Mouse (Mus musculus) liver (tissue): ENCODE measurements around the gene Ndufa4l2.
A peak's percentile ranks its signal among the peaks of the same experiment; 100 is the strongest.

Source experiments
- DNase-seq: peaks from one replicate; pipeline ENCODE4 v3.0.0-alpha.2; 2020; ENCODE audit warnings: mixed read lengths

Gene Ndufa4l2

DNA sequence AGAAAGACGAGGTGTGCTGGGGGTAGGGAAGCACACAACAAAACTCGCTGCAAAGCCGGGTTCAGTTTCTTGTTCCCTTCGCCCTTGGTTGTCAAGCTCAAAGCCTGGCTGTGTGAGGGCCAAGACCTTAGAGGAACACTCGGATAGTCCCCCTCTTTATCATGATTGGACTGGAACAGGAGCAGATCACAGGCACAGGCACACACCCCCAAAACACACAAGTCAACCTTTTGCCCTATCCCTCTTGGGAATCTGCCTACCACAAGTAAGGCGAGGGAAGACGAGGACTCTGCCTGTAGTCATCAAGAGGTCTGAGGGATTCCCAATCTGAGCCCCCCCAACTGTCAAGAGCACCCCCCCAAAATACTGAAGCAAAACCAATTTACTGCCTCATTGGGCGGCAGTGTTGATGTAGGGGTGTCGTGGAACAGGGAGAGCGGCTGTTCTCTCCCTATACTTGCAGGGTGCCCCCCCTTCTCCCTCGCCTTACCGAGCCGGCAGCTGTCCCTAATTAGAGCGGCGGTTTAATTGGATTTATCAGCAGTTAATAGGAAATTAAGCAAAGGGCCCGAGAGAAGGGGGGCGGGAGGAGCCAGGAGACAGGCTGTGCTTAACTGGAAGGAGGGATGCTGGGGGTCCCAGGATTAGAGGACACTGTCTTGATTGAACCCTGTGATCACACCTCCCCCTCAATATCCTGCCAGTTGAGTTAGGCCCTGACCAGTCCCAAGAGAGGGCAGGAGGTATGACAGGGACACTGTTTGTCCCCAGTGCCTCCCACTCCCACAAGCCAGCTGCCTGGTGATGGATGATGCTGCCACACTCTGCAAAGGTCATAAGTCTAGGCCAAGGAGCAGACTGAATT, 4.7 kb upstream of the Ndufa4l2 start:
- no peak for DNase-seq

DNA sequence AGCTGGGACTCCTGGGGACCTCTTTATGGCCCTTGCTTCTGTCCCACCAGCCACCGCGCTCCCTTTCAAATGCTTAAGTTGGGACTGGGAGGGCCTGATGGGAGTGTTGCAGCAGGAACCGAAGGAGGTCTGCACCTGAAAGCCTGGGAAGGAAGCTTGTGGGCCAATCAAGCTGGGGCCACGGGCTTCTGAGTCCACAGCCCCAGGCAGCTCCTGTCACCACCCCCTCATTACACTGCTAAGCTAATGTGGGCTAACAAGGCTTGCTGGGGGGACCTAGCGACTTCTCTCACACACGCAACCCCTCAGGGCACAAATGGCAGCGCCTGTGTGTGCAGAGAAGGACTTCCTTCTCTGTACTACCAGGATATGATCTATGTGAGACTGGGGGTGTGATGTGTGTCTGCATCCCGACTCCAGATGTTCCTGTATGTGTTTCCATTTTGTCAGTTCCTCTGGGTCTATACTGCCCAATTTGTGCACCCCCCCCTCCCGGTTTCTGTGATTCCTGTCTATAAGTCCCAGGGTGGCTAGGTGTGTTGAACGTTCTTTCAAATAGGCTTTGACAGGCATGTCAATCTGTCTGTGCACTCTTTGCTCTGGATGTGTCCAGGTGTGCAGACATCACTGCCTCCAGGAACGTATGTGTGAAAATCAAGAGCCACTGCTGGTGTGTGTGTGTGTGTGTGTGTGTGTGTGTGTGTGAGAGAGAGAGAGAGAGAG, 3.7 kb upstream of the Ndufa4l2 start:
- DNase-seq, result no peak

DNA sequence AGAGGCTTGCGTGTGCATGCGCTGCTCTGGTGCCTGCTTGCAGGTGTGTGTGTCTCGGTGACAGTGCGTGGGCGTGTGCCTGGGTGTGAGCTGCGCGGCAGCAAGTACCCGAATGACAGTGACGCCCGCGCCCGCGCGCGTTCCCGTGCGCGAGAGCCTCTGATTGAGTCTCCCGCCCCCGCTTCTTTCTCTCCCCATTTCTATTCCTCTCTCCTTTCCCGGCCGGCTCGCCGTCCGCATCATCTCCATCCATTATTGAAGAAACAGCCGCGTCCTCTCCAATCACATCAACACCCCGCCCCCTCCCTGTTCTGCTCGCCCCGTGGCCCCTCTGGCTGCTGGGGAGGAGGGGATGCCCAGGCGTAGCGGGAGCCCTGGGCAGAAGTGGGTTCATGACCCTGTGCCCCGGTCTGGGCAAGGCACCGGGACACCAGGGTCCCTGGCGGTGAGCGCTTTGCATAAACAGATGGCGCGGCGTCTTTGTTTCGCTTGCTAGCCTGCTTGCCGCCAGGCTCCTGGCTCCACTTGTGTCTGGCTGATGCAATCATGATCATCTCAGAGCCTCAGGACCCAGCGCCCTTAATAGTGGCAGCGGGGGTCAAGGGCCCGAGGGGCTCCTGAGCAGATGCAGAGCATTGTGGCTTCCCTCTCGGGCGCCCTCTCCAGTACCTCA, 3.0 kb upstream of the Ndufa4l2 start:
- no peak for DNase-seq

DNA sequence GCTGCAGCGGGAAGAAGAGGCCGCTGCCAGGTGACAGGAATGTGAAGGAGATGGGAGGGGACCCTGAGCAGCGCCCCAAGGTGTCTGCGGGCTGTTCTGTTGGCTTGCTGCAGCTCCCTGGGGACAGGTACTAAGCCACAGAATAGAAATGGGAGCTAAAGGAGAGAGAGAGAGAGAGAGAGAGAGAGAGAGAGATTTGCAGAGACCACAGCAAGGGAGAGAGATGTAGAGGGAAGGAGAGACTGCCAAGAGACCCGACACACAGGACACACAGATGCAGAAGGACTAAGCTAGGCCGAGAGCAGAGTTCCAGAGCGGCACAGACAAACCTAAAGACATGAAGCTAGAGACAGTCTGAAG, 2.5 kb upstream of the Ndufa4l2 start:
- no peak for DNase-seq

DNA sequence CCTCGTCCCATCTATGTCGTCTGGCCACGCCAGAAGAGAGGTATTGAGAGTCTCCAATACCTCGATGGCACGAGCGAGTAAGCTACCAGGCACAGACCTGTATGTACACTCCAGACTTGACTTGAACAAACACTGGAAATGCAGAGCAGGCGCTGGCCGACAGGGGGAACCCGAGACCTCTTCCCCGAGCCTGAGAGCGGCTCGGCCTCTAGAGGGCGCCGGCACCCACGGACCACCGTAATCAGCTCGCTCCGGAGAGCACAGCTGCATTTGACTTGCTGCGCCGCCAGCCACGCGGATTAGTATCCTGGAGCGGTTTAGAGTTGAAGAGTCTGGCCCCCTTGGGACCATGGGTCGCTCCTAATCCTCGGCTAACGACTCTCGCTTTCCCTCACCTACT, 2.0 kb upstream of the Ndufa4l2 start:
- peak; percentile 92 for DNase-seq

DNA sequence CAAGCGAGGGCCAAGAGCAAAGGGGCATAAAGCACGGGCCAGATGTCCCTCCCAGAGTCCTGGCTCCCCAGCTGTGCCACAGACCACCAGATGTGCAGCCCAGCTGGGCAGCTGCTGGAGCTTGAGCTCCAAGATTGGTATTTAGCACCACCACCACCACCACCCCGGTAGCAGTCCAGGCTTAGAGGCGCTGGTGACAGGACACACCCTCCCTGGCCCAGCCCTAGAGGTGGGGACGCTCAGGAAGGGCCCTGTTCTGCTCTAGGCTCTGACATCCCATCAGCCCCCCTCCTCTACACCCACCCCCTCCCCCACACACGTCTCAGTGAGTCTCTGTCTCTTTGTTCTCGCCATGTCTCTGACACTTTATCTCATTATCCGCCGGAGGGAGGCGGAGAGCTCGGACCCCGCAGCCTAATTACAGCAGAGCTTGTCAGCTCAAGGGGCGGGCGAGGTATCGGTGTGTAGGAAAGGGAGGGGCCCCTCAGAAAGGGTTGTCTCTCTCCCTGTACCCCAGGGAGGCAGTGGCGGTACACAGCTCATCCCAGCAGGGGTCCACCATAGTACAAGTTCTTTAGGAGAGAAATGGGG, 1.2 kb upstream of the Ndufa4l2 start:
- peak; percentile 61 for DNase-seq

DNA sequence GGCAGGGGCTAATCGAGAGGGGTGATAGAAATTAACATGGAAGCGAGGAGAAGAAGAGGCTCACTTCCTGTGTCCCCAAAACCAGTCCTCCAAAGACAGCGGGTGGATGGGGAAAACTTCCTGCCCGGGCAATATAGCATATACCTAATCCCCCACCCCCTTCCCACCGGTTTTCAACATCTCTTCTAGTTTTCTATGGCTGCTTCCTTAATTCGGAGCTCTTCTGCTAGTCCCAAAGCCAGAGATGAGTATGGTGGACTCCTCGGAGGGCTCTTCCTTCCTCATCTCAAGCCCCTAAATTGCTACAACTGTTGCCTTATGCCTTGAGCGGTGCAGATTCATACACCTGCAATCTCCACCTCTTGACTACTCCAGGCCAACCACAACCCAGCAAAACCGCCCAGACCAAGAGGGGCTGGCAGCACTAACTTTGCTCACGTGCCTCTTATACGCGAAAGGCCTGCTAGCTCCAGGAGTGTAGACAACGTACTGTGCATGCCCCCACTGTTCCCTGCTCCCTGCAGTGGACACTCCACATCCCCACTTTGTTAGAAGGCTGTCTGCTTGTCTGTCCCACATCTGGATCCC, 562 bp upstream of the Ndufa4l2 start:
- DNase-seq, result no peak

DNA sequence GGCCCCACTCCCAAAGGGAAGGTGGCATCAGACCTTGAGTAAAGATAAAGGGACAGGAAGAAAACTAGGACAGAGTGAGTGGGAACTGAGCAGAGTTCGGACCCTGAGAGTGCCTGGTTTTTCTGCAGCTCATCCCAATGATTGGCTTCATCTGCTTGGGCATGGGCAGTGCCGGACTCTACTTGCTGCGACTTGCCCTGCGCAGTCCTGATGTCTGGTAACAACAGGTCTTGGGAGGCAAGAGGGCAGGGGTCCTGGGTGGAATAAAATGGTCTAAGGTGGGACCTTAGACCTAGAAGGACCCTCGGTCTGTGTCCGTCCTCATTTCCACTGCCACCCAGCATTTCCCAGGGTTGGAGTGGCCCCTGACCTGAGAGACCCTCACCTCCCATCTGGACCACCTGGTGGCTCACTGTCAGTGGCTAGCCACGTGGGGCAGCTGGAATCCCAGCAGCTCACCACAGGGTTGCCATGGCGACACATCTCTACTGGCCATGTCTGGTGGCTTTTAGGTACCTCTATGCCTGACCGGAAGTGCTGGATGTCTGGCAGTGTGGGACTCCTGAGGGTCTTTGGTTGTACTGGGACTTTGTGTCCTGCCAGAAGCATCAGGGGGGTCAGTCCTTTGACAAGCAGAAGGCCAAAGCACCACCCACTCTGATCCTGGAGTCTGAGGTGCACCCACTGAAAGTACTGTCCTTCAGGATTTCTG, 660 bp downstream of the Ndufa4l2 start:
- no peak for DNase-seq

DNA sequence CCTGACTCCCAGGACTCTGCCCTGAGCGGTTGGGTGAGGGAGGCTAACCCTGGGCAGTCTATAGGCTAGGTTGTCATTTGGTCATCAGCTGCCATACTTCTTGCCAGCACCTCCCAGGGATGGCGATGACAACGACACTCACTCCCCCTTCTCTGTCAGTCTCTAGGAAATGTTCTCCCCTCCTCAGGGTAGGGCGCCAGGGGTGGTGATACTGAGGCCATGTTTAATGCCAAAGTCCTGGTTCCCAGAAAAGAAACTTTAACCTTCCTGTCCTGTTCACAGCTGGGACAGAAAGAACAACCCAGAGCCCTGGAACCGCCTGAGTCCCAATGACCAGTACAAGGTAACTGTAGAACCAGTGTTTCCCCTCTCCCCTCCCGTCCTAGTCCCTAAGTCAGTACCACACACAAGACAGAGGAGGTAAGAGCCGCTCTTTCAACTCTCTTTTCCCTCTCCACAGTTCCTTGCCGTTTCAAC, 1.3 kb downstream of the Ndufa4l2 start:
- DNase-seq, result no peak

DNA sequence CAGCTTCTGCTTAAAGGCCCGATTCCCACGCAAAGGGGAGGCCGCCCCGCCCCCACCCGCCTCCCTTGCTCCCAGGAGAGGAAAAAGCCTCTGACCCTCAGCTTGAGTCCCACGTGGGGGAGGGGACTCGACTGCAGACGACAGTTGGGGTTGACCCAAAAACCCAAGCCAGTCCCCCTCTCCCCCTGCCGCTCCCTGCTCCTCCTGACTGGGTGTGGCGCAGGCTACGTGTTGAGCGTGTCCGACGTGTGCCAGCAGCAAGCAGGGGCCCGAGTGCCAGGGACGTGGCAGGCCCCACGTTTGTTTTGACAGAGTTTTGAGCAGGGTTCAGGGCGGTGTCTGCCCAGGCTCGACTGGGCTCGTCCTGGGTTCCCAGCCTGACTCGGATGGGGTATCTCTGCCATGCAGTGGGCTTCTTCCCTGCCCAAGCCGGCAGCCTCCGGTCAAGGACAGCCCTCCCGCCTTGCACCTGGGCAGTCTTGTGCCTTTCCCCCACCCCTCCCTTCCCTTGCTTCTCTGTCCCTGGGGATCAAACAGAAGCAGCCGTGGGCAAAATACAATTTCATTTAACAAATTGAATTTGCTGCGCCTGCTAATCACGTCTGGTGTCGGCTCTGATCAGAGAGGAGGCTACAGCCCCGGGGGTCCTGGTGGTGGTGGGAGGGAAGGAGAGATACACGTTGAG, 2.0 kb downstream of the Ndufa4l2 start:
- peak; percentile 69 for DNase-seq

DNA sequence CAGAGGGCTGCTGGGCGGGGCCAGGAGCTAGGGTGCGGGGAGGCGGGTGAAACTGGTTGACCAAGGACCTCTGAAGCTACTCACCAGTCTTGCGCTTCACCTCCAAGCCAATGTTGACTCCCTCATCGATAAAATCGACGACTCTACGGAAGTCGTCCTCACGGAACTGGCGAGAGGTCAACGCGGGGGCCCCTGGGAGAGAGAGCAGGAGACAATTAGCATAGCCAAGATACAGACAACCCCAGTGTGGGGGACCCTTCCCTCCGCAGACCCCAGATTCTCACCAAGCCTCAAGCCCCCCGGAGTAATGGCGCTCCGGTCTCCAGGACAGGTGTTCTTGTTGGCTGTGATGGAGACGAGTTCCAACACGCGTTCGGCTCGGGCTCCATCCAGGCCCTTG, 3.2 kb downstream of the Ndufa4l2 start:
- no peak for DNase-seq

DNA sequence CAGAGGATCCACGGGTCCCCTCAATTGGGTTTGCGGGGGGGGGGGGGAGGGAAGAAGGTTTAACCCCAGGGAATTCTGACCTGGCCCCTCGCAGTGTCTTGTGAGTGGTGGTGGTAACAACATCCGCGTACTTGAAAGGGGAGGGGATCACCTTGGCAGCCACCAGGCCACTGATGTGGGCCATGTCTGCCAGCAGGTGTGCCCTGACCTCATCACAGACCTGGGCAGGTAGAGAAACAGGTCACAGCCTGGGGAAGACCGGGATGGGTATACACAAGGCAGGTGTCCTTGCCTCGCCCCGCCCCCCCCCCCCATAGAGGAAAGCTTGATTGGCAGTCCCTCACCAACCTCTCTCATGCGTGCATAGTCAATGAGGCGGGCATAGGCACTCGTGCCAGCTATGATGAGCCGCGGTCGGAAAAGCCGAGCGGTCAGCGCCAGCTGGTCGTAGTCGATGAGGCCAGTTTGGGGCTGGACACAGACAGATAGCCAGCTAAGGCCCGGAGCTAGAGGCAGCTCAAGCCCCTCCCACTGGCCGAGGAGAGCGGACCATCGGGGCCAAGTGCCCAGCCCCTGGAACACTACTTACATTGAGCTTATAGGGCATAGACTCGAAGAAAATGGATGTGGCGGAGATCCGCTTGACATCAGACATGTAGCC, 4.4 kb downstream of the Ndufa4l2 start:
- DNase-seq, result no peak

DNA sequence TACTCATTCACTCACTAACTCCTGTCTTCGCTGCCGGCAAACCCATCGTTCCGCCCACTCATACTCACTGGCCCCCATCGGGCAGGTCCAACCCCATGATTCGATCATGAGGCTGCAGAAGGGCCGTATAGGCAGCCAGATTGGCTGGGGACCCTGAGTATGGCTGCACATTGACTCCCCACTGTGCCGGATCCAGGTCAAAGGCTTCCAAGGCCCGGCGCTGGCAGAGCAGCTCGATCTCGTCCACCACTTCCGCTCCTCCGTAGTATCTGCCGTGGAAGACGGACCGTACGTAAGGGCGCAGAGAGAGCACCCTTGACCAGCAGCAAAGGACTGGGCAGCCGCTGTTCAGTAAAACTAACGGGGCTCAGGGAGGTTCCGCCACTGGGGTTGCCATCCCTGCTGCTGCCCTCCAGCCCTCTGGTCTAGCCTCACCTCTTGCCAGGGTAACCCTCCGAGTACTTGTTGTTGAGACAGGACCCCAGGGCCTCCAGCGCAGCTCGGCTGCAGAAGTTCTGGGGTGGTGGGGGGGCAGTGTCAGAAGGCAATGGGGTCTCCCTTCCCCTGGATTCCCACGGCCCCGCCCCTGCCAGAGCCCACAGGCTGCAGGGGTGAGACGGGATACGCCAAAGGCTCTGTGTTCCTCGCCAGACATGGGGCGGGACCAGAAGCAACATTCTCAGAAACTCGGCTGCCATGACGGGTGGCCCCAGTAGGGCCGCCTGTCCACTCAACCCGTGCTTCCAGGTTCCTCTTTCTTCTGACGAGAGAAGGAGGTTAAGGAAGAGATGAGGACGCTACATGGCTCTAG, 5.3 kb downstream of the Ndufa4l2 start:
- DNase-seq, result no peak

DNA sequence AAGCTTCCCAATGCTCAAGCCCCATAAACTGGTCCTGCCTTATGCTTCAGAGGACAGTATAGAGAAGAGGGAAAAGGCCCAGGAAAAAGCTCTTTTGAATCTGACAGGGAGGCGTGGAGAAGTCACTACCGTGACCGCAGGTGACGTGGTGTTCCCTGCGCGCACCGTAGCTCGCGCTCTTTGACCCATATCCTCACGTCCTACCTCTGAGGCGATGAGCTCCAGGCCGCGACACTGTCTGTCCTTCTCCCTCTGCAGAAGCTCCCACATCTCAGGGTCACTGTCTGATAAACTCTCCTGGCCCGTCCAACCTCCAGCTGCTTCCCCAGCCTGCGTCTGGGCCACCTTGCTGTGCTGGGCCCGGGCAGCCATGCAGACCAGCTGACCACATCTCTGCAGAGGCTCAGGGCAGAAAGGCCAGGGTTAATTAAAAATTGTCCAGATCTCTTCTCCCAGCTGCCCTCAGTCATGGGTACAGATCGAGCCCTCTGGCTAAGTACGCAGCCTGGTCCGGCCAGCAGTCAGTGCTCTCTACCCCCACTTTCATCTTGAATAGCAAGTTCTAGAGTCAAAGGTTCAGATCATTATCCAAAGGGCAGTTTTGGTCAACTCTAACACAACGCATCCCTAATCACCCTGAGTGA, 6.1 kb downstream of the Ndufa4l2 start:
- no peak for DNase-seq

DNA sequence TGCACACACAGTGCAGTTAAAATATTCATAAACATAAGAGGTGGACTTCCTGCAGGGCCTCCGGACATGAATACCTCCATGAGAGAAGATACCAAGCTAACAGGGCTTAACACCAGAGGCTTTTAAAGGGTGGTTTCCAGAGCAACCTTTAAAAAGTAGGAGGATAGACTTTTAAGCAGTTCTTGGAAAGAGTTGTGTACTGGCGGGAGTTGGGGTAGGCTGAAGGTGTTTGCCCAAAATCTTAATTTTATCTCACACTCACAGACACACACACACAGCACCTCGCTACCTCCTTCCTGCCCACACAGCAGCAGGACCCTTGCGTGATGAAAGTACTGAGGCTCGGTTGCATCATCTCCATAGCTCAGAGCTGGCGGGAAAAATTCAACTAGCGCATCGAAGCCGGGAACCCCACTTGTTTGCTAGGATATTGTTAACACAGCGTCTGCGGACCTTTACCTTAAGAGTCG, 6.9 kb downstream of the Ndufa4l2 start:
- peak; percentile 56 for DNase-seq

DNA sequence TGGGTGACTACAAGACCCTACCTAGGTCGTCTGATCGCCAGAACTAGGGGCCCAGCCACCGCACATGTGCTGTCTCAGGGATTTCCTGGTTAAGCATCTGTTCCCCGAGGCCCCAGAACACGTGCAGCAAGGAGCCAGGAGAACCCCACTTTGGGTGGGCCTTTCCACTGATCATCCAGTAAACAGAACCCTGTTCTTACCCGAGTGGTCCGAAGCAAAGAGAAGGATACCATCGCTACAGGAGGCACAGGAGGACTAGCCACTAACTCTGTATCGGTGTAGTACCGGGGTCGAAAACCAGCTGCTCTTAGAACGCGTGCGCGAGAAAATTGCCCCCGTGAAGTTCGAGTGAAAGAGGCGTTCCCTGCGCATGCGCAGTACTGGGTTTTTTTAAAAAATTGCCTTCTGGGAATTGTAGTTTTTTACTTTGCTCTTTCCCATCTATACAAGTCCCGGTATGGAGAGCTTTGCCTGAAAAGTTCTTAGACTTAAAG, 7.4 kb downstream of the Ndufa4l2 start, which contains the start of gene Shmt2:
Shmt2 (minus strand) TSS at position 357 of the 494 bp plus-strand sequence.
- peak; percentile 91 for DNase-seq

DNA sequence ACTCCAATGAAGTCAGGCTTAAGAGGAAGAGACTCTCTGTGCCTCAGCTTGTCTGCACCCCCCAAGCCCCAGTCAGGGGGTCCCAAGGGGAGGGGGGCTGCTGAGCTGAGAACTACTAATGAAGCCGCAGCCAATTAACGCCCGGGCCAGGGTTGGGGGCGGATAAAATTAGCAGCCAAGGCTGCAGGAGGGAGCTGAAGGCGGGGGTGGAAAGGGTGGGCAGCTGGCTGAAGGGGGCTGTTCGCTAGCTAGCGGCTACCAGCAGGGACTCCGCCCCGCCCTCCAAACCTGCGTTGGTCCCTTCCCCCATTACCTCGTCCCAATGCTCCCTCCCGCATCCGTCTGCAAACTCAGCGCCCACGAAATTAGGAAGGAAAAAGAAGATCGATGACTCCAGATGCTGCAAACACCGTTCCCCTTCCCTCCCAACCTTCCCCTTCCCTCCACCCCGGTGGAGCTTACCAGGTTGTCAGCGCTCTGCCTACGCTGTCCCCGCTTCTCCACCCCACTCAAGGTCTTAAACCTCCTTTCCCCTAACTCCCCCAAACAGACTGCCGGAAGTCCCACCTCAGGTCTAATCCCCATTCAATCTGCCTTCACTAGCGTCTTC, 10.0 kb downstream of the Ndufa4l2 start:
- DNase-seq, result no peak

DNA sequence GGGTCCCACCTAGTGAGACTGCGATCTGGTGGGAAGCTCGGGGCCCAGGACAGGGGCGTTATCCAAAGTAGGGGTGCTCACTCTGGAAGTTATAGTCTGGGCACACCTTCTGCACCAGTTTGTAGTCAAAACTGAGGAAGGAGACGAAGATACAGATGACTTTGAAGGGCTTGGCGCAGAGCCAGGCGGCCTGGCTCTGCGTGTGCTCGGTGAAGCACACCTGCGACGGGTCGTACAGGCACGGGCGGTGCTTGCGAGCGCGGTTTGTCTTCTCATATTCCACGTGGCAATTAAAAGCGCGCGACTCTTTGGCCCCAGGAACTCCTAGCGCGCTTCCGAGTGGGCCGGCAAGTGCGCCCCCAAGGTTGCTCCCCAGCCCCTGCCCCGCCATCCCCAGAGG, 11.3 kb downstream of the Ndufa4l2 start:
- DNase-seq, result no peak

DNA sequence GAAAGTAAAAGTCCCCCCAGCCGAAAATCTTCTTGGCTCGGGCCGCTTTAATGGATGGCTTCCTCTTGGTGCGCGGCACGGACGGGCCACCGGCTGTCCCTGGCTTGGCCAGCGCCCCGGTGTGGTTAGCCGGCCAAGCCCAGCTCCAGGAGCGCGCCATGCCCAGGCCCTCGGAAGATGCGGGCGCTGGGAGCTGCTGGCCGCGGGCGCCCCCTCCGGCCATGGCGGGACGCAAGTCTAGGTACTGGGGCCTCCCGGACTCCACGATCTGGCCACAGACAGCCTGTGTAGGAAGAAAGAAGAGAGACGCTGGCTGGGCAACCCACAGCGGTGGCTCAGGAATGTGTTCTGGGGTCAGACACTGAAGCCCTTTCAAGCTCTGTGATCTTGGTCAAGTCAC, 11.9 kb downstream of the Ndufa4l2 start:
- DNase-seq, result peak; percentile 52
